In genomic region chr9:15916600-15916999, GRCm38 (mm10) we compare ENCODE assay signal across 25 mouse cellular contexts. TPM values are rescaled to one million over a fixed set of nuclear protein-coding genes. Genes with fewer than 3 reads are reported as not detected.
"Had no signal": no experiment of that assay in that cellular context is flagged by ENCODE, and none has a peak within 500 bp of the region (broad histone marks: within the 10 kb centered on the region; RNA-seq: fewer than 3 reads in every experiment).

No protein-coding gene starts in this region.

- H3K36me3 ChIP-seq: stomach, embryonic 15.5 days had no signal

- H3K4me1 ChIP-seq: neural tube, embryonic 15.5 days; stomach, embryonic 15.5 days had no signal

- H3K9ac ChIP-seq: neural tube, embryonic 13.5 days; neural tube, embryonic 15.5 days; stomach, embryonic 15.5 days had no signal

- H3K9me3 ChIP-seq: neural tube, embryonic 13.5 days; neural tube, embryonic 15.5 days; stomach, embryonic 15.5 days had no signal

- H3K27ac ChIP-seq: neural tube, embryonic 13.5 days; neural tube, embryonic 15.5 days; stomach, embryonic 15.5 days; stomach, postnatal 0 days had no signal

- H3K4me3 ChIP-seq: neural tube, embryonic 13.5 days; neural tube, embryonic 15.5 days; stomach, embryonic 15.5 days had no signal

- DNase-seq: retina, postnatal 1 day; right cerebral cortex, adult 18-20 months; right cerebral cortex, postnatal 14 days; right cerebral cortex, postnatal 25 days; right cerebral cortex, postnatal 4 days; spleen, adult 18-20 months; thymus, adult 18-20 months; thymus, adult 2 months; thymus, postnatal 14 days; thymus, postnatal 25 days; thymus, postnatal 36 days; thymus, postnatal 4 days had no signal

- H3K27me3 ChIP-seq: neural tube, embryonic 13.5 days; neural tube, embryonic 15.5 days; stomach, embryonic 15.5 days had no signal

RNA-seq across cellular contexts. Expression of gene Mtnr1b, which starts 42.2 kb away (rescaled TPM):
- total RNA-seq: neutrophil, adult 5-6 weeks had no signal
- polyA plus RNA-seq: neural tube, embryonic 13.5 days; neural tube, embryonic 14.5 days; neural tube, embryonic 15.5 days; small intestine, adult 2 months; spleen, adult 2 months; stomach, embryonic 14.5 days; stomach, embryonic 15.5 days; stomach, embryonic 16.5 days; stomach, postnatal 0 days; testis, adult 2 months; thymus, adult 2 months; thymus, postnatal 0 days; urinary bladder, adult 2 months had no signal
